Mouse (Mus musculus) CH12.LX (cell line): ENCODE data around the gene Krt8. TPM values are rescaled to one million over a fixed set of nuclear protein-coding genes. Genes with fewer than 3 reads are reported as not detected.

ENCODE experiments used
- DNase-seq: peaks from one replicate; pipeline ENCODE4 v3.0.0-alpha.2; 2013; ENCODE audit errors: extremely low read depth
- H3K27ac ChIP-seq: 2 replicates; pipeline ENCODE4 v1.5.1; 2012; ENCODE audit warnings: low read depth, mild to moderate bottlenecking, control low read depth, moderate library complexity; ENCODE audit not compliant: insufficient read depth
- H3K27me3 ChIP-seq: replicated peaks from 2 replicates; pipeline ENCODE3; 2012; ENCODE audit warnings: inconsistent platforms
- H3K36me3 ChIP-seq, 2 experiments: replicated peaks in 1 of 2; 2 replicates each; pipeline versions ENCODE3 to v1.6.1; 2012; ENCODE audit warnings: inconsistent platforms in 1 of 2, low read length in 1 of 2, mild to moderate bottlenecking in 1 of 2, mixed read lengths in 1 of 2, moderate library complexity in 1 of 2; ENCODE audit not compliant: control insufficient read depth in 1 of 2, insufficient read depth in 1 of 2
- H3K4me1 ChIP-seq, 2 experiments: 2 replicates each; pipeline ENCODE4 v1.6.1; 2012; ENCODE audit warnings: inconsistent platforms in 1 of 2, moderate library complexity in 1 of 2; ENCODE audit not compliant: insufficient read depth in 2 of 2, control insufficient read depth in 1 of 2
- H3K4me2 ChIP-seq: 2 replicates; pipeline ENCODE4 v1.6.1; 2012; ENCODE audit warnings: low read depth, mild to moderate bottlenecking, control low read depth; ENCODE audit not compliant: poor library complexity, insufficient read depth, severe bottlenecking
- H3K4me3 ChIP-seq, 3 experiments: fragments of 150-350 bp in 1 of 3; sonication (generic) in 1 of 3; replicated peaks in 1 of 3; 2 replicates each; pipeline versions ENCODE3 to v1.5.1; 2011 to 2012; ENCODE audit warnings: low read depth in 2 of 3, low read length in 2 of 3, mild to moderate bottlenecking in 2 of 3, moderate library complexity in 2 of 3, control low read depth in 1 of 3, improper control_type of control experiment in 1 of 3, inconsistent platforms in 1 of 3, mixed read lengths in 1 of 3; ENCODE audit not compliant: poor library complexity in 1 of 3
- H3K79me2 ChIP-seq: replicated peaks from 2 replicates; pipeline ENCODE4 v1.6.1; 2012; ENCODE audit warnings: mild to moderate bottlenecking, moderate library complexity; ENCODE audit not compliant: control insufficient read depth, poor library complexity, insufficient read depth, severe bottlenecking; ENCODE audit errors: extremely low read depth
- H3K9ac ChIP-seq: 2 replicates; pipeline ENCODE4 v1.6.1; 2012; ENCODE audit warnings: low read depth, mild to moderate bottlenecking, control low read depth, moderate library complexity; ENCODE audit not compliant: insufficient read depth
- H3K9me3 ChIP-seq: replicated peaks from 2 replicates; pipeline ENCODE3; 2012; ENCODE audit warnings: low read length, inconsistent platforms, mixed read lengths
- BHLHE40 ChIP-seq: IDR thresholded peaks from 2 replicates; pipeline ENCODE4 v1.6.1; 2011; ENCODE audit warnings: mild to moderate bottlenecking, low read depth, low read length, improper control_type of control experiment
- CHD1 ChIP-seq: IDR thresholded peaks from 2 replicates; pipeline ENCODE4 v1.6.1; 2012; ENCODE audit warnings: low read depth, low read length, improper control_type of control experiment, inconsistent platforms
- CHD2 ChIP-seq: IDR thresholded peaks from 2 replicates; pipeline ENCODE4 v1.6.1; 2011; ENCODE audit warnings: low read length, improper control_type of control experiment
- CTCF ChIP-seq, 2 experiments: IDR thresholded peaks in 1 of 2; conservative IDR thresholded peaks in 1 of 2; 2 replicates each; pipeline ENCODE4 v1.5.1; 2011 to 2012; ENCODE audit warnings: low read depth in 2 of 2, low read length in 2 of 2, improper control_type of control experiment in 1 of 2, inconsistent platforms in 1 of 2, mild to moderate bottlenecking in 1 of 2, moderate library complexity in 1 of 2
- E2F4 ChIP-seq: IDR thresholded peaks from 2 replicates; pipeline ENCODE4 v1.6.1; 2011; ENCODE audit warnings: low read depth, low read length, improper control_type of control experiment; ENCODE audit not compliant: insufficient replicate concordance
- EP300 ChIP-seq: IDR thresholded peaks from 2 replicates; pipeline ENCODE4 v1.6.1; 2011; ENCODE audit warnings: low read length, improper control_type of control experiment
- ETS1 ChIP-seq: conservative IDR thresholded peaks from 2 replicates; pipeline ENCODE4 v1.6.1; 2012; ENCODE audit warnings: low read depth, mild to moderate bottlenecking, inconsistent platforms, low read length, improper control_type of control experiment, moderate library complexity
- GABPA ChIP-seq: IDR thresholded peaks from 2 replicates; pipeline ENCODE4 v1.6.1; 2012; ENCODE audit warnings: low read depth, low read length, improper control_type of control experiment, inconsistent platforms; ENCODE audit not compliant: insufficient replicate concordance
- IRF4 ChIP-seq: IDR thresholded peaks from 2 replicates; pipeline ENCODE4 v1.6.1; 2014; ENCODE audit warnings: low read depth, mild to moderate bottlenecking, inconsistent platforms, low read length, improper control_type of control experiment
- JUN ChIP-seq: IDR thresholded peaks from 2 replicates; pipeline ENCODE4 v1.6.1; 2011; ENCODE audit warnings: low read depth, mild to moderate bottlenecking, low read length, improper control_type of control experiment, moderate library complexity; ENCODE audit not compliant: insufficient read depth
- KAT2A ChIP-seq: IDR thresholded peaks from 2 replicates; pipeline ENCODE4 v1.6.1; 2012; ENCODE audit warnings: low read length, improper control_type of control experiment, inconsistent platforms; ENCODE audit not compliant: insufficient replicate concordance
- MAZ ChIP-seq: IDR thresholded peaks from 2 replicates; pipeline ENCODE4 v1.6.1; 2012; ENCODE audit warnings: low read depth, mild to moderate bottlenecking, inconsistent platforms, low read length, improper control_type of control experiment, moderate library complexity
- MEF2A ChIP-seq: IDR thresholded peaks from 2 replicates; pipeline ENCODE4 v1.6.1; 2014; ENCODE audit warnings: low read depth, mild to moderate bottlenecking, inconsistent platforms, low read length, improper control_type of control experiment, borderline replicate concordance
- NELFE ChIP-seq: IDR thresholded peaks from 2 replicates; pipeline ENCODE4 v1.6.1; 2011; ENCODE audit warnings: low read depth, low read length, improper control_type of control experiment
- PAX5 ChIP-seq: IDR thresholded peaks from 2 replicates; pipeline ENCODE4 v1.6.1; 2012; ENCODE audit warnings: low read length, inconsistent platforms, mixed read lengths
- RAD21 ChIP-seq: IDR thresholded peaks from 2 replicates; pipeline ENCODE4 v1.6.1; 2011; ENCODE audit warnings: low read depth, mild to moderate bottlenecking, low read length, improper control_type of control experiment, moderate library complexity
- RCOR1 ChIP-seq: conservative IDR thresholded peaks from 2 replicates; pipeline ENCODE4 v1.6.1; 2012; ENCODE audit warnings: low read depth, mild to moderate bottlenecking, inconsistent platforms, low read length, improper control_type of control experiment
- SMC3 ChIP-seq: IDR thresholded peaks from 2 replicates; pipeline ENCODE4 v1.6.1; 2011; ENCODE audit warnings: low read depth, low read length, improper control_type of control experiment
- TBP ChIP-seq: conservative IDR thresholded peaks from 2 replicates; pipeline ENCODE4 v1.6.1; 2011; ENCODE audit warnings: low read depth, low read length, improper control_type of control experiment
- TCF12 ChIP-seq: IDR thresholded peaks from 2 replicates; pipeline ENCODE4 v1.6.1; 2014; ENCODE audit warnings: low read depth, mild to moderate bottlenecking, inconsistent platforms, low read length, improper control_type of control experiment
- USF2 ChIP-seq: conservative IDR thresholded peaks from 2 replicates; pipeline ENCODE4 v1.6.1; 2011; ENCODE audit warnings: low read depth, low read length, improper control_type of control experiment
- ZC3H11A ChIP-seq: IDR thresholded peaks from 2 replicates; pipeline ENCODE4 v1.6.1; 2012; ENCODE audit warnings: low read depth, mild to moderate bottlenecking, inconsistent platforms, low read length, improper control_type of control experiment
- ZMIZ1 ChIP-seq: IDR thresholded peaks from 2 replicates; pipeline ENCODE4 v1.6.1; 2012; ENCODE audit warnings: low read depth, mild to moderate bottlenecking, inconsistent platforms, low read length, improper control_type of control experiment
- ZNF384 ChIP-seq: IDR thresholded peaks from 2 replicates; pipeline ENCODE4 v1.6.1; 2012; ENCODE audit warnings: low read depth, low read length, improper control_type of control experiment, inconsistent platforms
- dilution Hi-C: fragments of 300-500 bp; cut with MboI; formaldehyde crosslinking; loops from 2 replicates; pipeline ENCODE4 v1.14.3; 2020; ENCODE audit warnings: low sequenced_read_pairs; ENCODE audit not compliant: extremely low pct_unique_long_range_greater_than_20kb, extremely low pct_ligation_motif_present
- in situ Hi-C: fragments of 300-500 bp; cut with MboI; formaldehyde crosslinking; loops from 3 replicates; pipeline ENCODE4 v1.14.3; 2019; ENCODE audit warnings: low sequenced_read_pairs, low pct_ligation_motif_present, low pct_unique_long_range_greater_than_20kb, mixed read lengths
- polyA plus RNA-seq: library from polyadenylated mRNA; unstranded; fragments of >175 nt; gene quantifications from 2 replicates; pipeline ENCODE4 v1.2.1, GENCODE M21; 2012; ENCODE audit warnings: low read depth; ENCODE audit not compliant: insufficient read length
- total RNA-seq, 2 experiments: library from RNA; depleted of rRNA; stranded (reverse); fragments of 300-350 nt in 1 of 2; fragments of >200 nt in 1 of 2; gene quantifications; 2 replicates each; pipeline ENCODE4 v1.2.3; 2012 to 2014

The Krt8 gene
- total and polyA plus RNA-seq, 3 experiments, result not detected

GRCm38 (mm10) chr15:101990946-101991345, 13.3 kb downstream of the Krt8 start:
- TF ChIP-seq PAX5, result no peak
- no peak for TF ChIP-seq ZMIZ1
- TF ChIP-seq BHLHE40, result no peak
- Histone ChIP-seq H3K4me1 (peaks cover 0 to 13% of the 10 kb centered on the region in 2 experiments; a peak in 3 of 4 replicates), H3K9ac (no peak overlapping the region), H3K27ac (no peak overlapping the region), H3K9me3 (peaks cover 5% of the 10 kb centered on the region), H3K4me2 (no peak overlapping the region), H3K27me3 (peaks cover 48% of the 10 kb centered on the region), H3K79me2 (no peaks in the 10 kb centered on the region), H3K4me3 (no peak overlapping the region), H3K36me3 (no peaks in the 10 kb centered on the region)
- no peak for DNase-seq
- dilution Hi-C loops, result no loop called here
- in situ Hi-C loops, result loop anchor here (5.0 kb wide), 1 partner anchor 76 kb away; no protein-coding TSS in a partner anchor

GRCm38 (mm10) chr15:101988714-101989113, 15.6 kb downstream of the Krt8 start:
- peaks cover 1 to 20% of the 10 kb centered on the region in 2 experiments; a peak in 3 of 4 replicates for H3K4me1 ChIP-seq

GRCm38 (mm10) chr15:101988119-101988518, 16.2 kb downstream of the Krt8 start:
- H3K27ac ChIP-seq, result no peak overlapping the region
- H3K4me2 ChIP-seq, result no peak overlapping the region
- DNase-seq, result peak; percentile 89
- no peaks in the 10 kb centered on the region for H3K36me3 ChIP-seq
- H3K27me3 ChIP-seq, result peaks cover 53% of the 10 kb centered on the region
- no peak overlapping the region for H3K9ac ChIP-seq
- peaks cover 4 to 22% of the 10 kb centered on the region in 2 experiments; a peak in 3 of 4 replicates for H3K4me1 ChIP-seq
- H3K79me2 ChIP-seq, result no peaks in the 10 kb centered on the region
- H3K9me3 ChIP-seq, result no peaks in the 10 kb centered on the region
- in situ Hi-C loops (no loop called here), dilution Hi-C loops (no loop called here)
- H3K4me3 ChIP-seq, result no peak overlapping the region
- TF ChIP-seq TBP (no peak), MEF2A (peak; percentile 24; the same call in 1 of the 2 replicates), ETS1 (no peak), E2F4 (no peak), NELFE (peak; percentile 66; the same call in 1 of the 2 replicates), ZC3H11A (peak; percentile 99), PAX5 (no peak), KAT2A (no peak), CHD2 (no peak), ZNF384 (no peak), CTCF (conservative IDR thresholded peaks at IDR 0.05 in 1 of 2, IDR thresholded peaks at IDR 0.05 in 1 of 2; ENCODE audit: low read depth in 2 of 2, low read length in 2 of 2) (peak; percentile 96 to 99), USF2 (no peak), RCOR1 (no peak), GABPA (no peak), EP300 (no peak), TCF12 (0 out of 2 replicates have a peak, but pooled peaks have one; percentile 11), MAZ (no peak), ZMIZ1 (no peak), RAD21 (peak; percentile 94), SMC3 (peak; percentile 100), JUN (no peak), CHD1 (no peak), IRF4 (0 out of 2 replicates have a peak, but pooled peaks have one; percentile 26)

More at GRCm38 (mm10) chr15:101988714-101989113, 15.6 kb downstream of the Krt8 start:
- Histone ChIP-seq H3K27me3 (peaks cover 53% of the 10 kb centered on the region), H3K4me2 (no peak overlapping the region), H3K9me3 (no peaks in the 10 kb centered on the region), H3K36me3 (no peaks in the 10 kb centered on the region), H3K79me2 (no peaks in the 10 kb centered on the region), H3K9ac (no peak overlapping the region), H3K4me3 (no peak overlapping the region), H3K27ac (no peak overlapping the region)
- no peak for TF ChIP-seq BHLHE40
- no peak for TF ChIP-seq MAZ
- TF ChIP-seq CTCF (conservative IDR thresholded peaks at IDR 0.05 in 1 of 2, IDR thresholded peaks at IDR 0.05 in 1 of 2; ENCODE audit: low read depth in 2 of 2, low read length in 2 of 2), result peak; percentile 20 to 36; a peak in 3 of 4 replicates
- no peak for DNase-seq
- dilution Hi-C loops, result no loop called here
- in situ Hi-C loops, result no loop called here
